Mouse (Mus musculus): ENCODE results near the gene Mybl2. TPM values are rescaled to one million over a fixed set of nuclear protein-coding genes. Genes with fewer than 3 reads are reported as not detected.
A peak's percentile ranks its signal among the peaks of the same experiment; 100 is the strongest.

The Mybl2 gene
- polyA plus RNA-seq, 1 experiment from 2014 or later = 1.9 TPM

DNA sequence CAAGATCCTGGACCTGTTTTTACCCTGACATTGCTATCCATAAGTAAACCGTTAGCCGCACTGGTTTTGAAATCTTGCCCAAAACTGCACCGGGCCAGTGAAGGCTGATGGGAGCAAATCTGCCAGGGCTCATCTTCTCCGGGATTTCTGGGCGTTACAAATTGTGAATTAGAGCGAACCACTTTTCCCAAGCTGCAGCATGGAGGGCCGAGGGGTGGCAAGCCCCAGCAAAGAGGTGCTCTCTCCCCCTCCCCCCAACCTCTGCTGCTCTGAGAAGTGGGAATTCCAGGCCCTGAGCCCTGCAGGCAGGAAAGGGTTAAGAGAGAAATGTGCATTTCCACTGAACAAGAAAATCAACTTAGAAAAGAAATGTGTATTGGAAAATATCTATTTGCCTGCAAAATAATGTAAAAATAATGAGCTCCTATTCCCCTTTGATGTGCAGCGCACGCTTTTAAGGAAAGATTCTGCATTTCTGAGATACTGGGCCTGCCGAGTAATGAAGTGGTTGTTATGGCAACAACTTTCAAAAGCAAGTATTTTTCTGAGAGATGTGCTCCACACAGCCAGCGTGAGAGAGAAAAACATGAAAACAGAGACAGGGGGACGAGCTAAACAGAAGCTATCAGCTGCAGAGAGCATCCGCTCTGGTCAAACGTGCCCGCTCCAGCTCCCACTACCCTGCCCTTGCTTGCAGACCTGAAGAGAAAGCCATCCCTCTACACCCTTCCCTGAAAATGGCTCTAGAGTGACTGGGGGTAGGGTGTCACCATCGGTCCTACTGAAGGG lies 57.1 kb downstream of the Mybl2 start:
- WGBS = 8% methylated on average over 16 of the region's 16 CpGs
- Histone ChIP-seq H3K4me1 (ENCODE audit: control insufficient read depth, insufficient read depth, low read length) (peaks cover 35% of the 10 kb centered on the region), H3K4me3 (ENCODE audit: low read depth, low read length) (no peak overlapping the region), H3K36me3 (ENCODE audit: control insufficient read depth, insufficient read depth, low read length) (no peaks in the 10 kb centered on the region), H3K9ac (ENCODE audit: low read depth, low read length) (peak overlapping the region; percentile 52), H3K4me2 (ENCODE audit: low read length) (peak overlapping the region; percentile 49), H3K27ac (ENCODE audit: low read length) (peak overlapping the region; percentile 97), H3K9me3 (replicated peaks; ENCODE audit: control insufficient read depth, low read length, poor library complexity, severe bottlenecking) (no peaks in the 10 kb centered on the region), H3K27me3 (ENCODE audit: control insufficient read depth, insufficient read depth, low read depth, low read length) (no peaks in the 10 kb centered on the region)
- ATAC-seq = peak; percentile 84

GRCm38 (mm10) chr2:163120626-163121352 lies 66.3 kb downstream of the Mybl2 start:
- H3K4me3 ChIP-seq (ENCODE audit: low read depth, low read length) = no peak overlapping the region
- ATAC-seq = no peak
- H3K36me3 ChIP-seq (ENCODE audit: control insufficient read depth, insufficient read depth, low read length) = no peaks in the 10 kb centered on the region
- 60% methylated on average over 15 of the region's 15 CpGs for WGBS
- no peaks in the 10 kb centered on the region for H3K27me3 ChIP-seq (ENCODE audit: control insufficient read depth, insufficient read depth, low read depth, low read length)
- peak overlapping the region; percentile 40; the same call in 1 of the 2 replicates for H3K27ac ChIP-seq (ENCODE audit: low read length)
- no peaks in the 10 kb centered on the region for H3K9me3 ChIP-seq (replicated peaks; ENCODE audit: control insufficient read depth, low read length, poor library complexity, severe bottlenecking)
- H3K4me1 ChIP-seq (ENCODE audit: control insufficient read depth, insufficient read depth, low read length) = peaks cover 10% of the 10 kb centered on the region; the same call in 1 of the 2 replicates
- no peak overlapping the region for H3K4me2 ChIP-seq (ENCODE audit: low read length)
- no peak overlapping the region for H3K9ac ChIP-seq (ENCODE audit: low read depth, low read length)

DNA sequence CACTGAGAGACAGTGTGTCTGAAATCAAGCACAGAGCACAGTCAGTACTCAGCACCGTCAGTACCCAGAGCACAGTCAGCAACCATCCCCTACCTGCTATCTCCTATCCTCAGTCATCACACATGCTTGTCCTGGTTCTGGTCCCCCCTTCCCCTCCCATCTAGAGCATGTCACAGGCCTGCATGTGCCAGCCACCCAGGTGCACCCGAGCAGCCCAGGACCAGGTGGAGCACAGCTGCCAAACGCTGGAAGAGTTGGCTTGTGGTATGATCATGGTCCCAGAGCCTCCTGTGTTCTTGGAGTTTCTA lies 66.8 kb downstream of the Mybl2 start:
- ATAC-seq = no peak
- H3K4me1 ChIP-seq (ENCODE audit: control insufficient read depth, insufficient read depth, low read length) = peaks cover 10% of the 10 kb centered on the region; the same call in 1 of the 2 replicates

DNA sequence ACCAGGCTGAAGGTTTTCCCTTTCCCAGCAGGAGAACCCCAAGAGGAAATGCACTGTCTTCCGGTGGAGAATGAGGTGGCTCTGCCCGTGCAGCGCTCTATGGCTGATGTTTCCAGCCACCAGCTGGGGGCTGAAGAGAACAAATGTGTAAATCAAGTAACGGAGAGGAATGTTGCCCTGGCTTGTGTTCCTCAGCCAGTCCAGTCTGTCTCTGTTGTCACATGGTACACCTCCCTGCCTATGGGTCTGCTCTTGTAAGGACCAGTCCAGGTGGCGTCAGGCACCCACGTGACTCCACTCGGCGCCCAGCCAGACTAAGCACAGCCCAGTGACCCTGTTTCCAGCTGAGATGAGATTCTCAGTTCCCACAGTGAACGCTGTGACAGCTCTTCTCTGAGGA lies 67.8 kb downstream of the Mybl2 start:
- no peak overlapping the region for H3K9ac ChIP-seq (ENCODE audit: low read depth, low read length)
- H3K9me3 ChIP-seq (replicated peaks; ENCODE audit: control insufficient read depth, low read length, poor library complexity, severe bottlenecking) = no peaks in the 10 kb centered on the region; the same call in 1 of the 2 replicates
- H3K4me2 ChIP-seq (ENCODE audit: low read length) = peak overlapping the region; percentile 45
- ATAC-seq = peak; percentile 89
- peak overlapping the region; percentile 65 for H3K27ac ChIP-seq (ENCODE audit: low read length)
- H3K27me3 ChIP-seq (ENCODE audit: control insufficient read depth, insufficient read depth, low read depth, low read length) = no peaks in the 10 kb centered on the region
- H3K36me3 ChIP-seq (ENCODE audit: control insufficient read depth, insufficient read depth, low read length) = no peaks in the 10 kb centered on the region
- H3K4me1 ChIP-seq (ENCODE audit: control insufficient read depth, insufficient read depth, low read length) = peaks cover 10% of the 10 kb centered on the region; the same call in 1 of the 2 replicates
- H3K4me3 ChIP-seq (ENCODE audit: low read depth, low read length) = peak overlapping the region; percentile 7; the same call in 1 of the 2 replicates
- WGBS = 13% methylated on average over 9 of the region's 9 CpGs

More for the DNA sequence above, 66.8 kb downstream of the Mybl2 start:
- no peaks in the 10 kb centered on the region for H3K27me3 ChIP-seq (ENCODE audit: control insufficient read depth, insufficient read depth, low read depth, low read length)
- H3K36me3 ChIP-seq (ENCODE audit: control insufficient read depth, insufficient read depth, low read length) = no peaks in the 10 kb centered on the region
- no peak overlapping the region for H3K4me2 ChIP-seq (ENCODE audit: low read length)
- no peak overlapping the region for H3K9ac ChIP-seq (ENCODE audit: low read depth, low read length)
- no peak overlapping the region for H3K27ac ChIP-seq (ENCODE audit: low read length)
- 85% methylated on average over 3 of the region's 3 CpGs for WGBS
- no peak overlapping the region for H3K4me3 ChIP-seq (ENCODE audit: low read depth, low read length)
- no peaks in the 10 kb centered on the region for H3K9me3 ChIP-seq (replicated peaks; ENCODE audit: control insufficient read depth, low read length, poor library complexity, severe bottlenecking)

GRCm38 (mm10) chr2:163123496-163123895 lies 69.0 kb downstream of the Mybl2 start:
- Histone ChIP-seq H3K27me3 (ENCODE audit: control insufficient read depth, insufficient read depth, low read depth, low read length) (no peaks in the 10 kb centered on the region), H3K4me3 (ENCODE audit: low read depth, low read length) (no peak overlapping the region), H3K9me3 (replicated peaks; ENCODE audit: control insufficient read depth, low read length, poor library complexity, severe bottlenecking) (no peaks in the 10 kb centered on the region; the same call in 1 of the 2 replicates), H3K9ac (ENCODE audit: low read depth, low read length) (no peak overlapping the region), H3K27ac (ENCODE audit: low read length) (no peak overlapping the region), H3K36me3 (ENCODE audit: control insufficient read depth, insufficient read depth, low read length) (no peaks in the 10 kb centered on the region), H3K4me2 (ENCODE audit: low read length) (no peak overlapping the region), H3K4me1 (ENCODE audit: control insufficient read depth, insufficient read depth, low read length) (peaks cover 10% of the 10 kb centered on the region; the same call in 1 of the 2 replicates)
- 89% methylated on average over 5 of the region's 5 CpGs for WGBS
- ATAC-seq = no peak

DNA sequence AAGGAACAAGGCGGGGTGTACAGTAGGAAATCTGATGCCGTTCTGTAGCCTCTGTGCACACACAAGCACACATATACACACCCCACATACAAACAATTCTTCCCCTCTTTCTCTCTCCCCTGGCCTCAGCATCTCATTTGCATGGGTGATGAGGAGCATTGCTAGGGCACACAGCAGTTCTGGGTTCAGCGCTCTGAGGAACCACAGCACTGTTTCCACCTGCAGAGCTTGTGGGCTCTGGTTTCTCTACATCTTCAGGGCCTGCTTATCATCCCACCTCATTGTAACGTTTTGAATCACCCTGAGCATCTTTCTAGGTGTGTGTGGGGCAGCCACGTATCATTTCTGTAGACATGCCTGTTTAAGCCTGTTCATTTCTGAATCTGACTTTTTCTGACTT lies 76.3 kb downstream of the Mybl2 start:
- H3K4me2 ChIP-seq (ENCODE audit: low read length) = no peak overlapping the region
- WGBS = 88% methylated on average over 5 of the region's 5 CpGs
- no peak overlapping the region for H3K4me3 ChIP-seq (ENCODE audit: low read depth, low read length)
- H3K4me1 ChIP-seq (ENCODE audit: control insufficient read depth, insufficient read depth, low read length) = no peaks in the 10 kb centered on the region
- no peaks in the 10 kb centered on the region for H3K27me3 ChIP-seq (ENCODE audit: control insufficient read depth, insufficient read depth, low read depth, low read length)
- no peaks in the 10 kb centered on the region; the same call in 1 of the 2 replicates for H3K9me3 ChIP-seq (replicated peaks; ENCODE audit: control insufficient read depth, low read length, poor library complexity, severe bottlenecking)
- H3K36me3 ChIP-seq (ENCODE audit: control insufficient read depth, insufficient read depth, low read length) = no peaks in the 10 kb centered on the region
- no peak overlapping the region for H3K27ac ChIP-seq (ENCODE audit: low read length)
- ATAC-seq = no peak
- no peak overlapping the region for H3K9ac ChIP-seq (ENCODE audit: low read depth, low read length)

- no peaks in the 10 kb centered on the region; the same call in 1 of the 2 replicates for H3K9me3 ChIP-seq (replicated peaks; ENCODE audit: control insufficient read depth, low read length, poor library complexity, severe bottlenecking)
- ATAC-seq = no peak
- H3K36me3 ChIP-seq (ENCODE audit: control insufficient read depth, insufficient read depth, low read length) = no peaks in the 10 kb centered on the region
Measured at GRCm38 (mm10) chr2:163132314-163132713, 77.8 kb downstream of the Mybl2 start.

More at GRCm38 (mm10) chr2:163132314-163132713, 77.8 kb downstream of the Mybl2 start:
- WGBS = 83% methylated on average over 5 of the region's 5 CpGs
- no peak overlapping the region for H3K9ac ChIP-seq (ENCODE audit: low read depth, low read length)
- H3K4me3 ChIP-seq (ENCODE audit: low read depth, low read length) = no peak overlapping the region
- H3K4me2 ChIP-seq (ENCODE audit: low read length) = no peak overlapping the region
- H3K4me1 ChIP-seq (ENCODE audit: control insufficient read depth, insufficient read depth, low read length) = no peaks in the 10 kb centered on the region
- no peaks in the 10 kb centered on the region for H3K27me3 ChIP-seq (ENCODE audit: control insufficient read depth, insufficient read depth, low read depth, low read length)
- no peak overlapping the region for H3K27ac ChIP-seq (ENCODE audit: low read length)
